Mouse (Mus musculus) intestine, embryonic 16.5 days (tissue): Measurements from ENCODE around the gene Ubox5. TPM values are rescaled to one million over a fixed set of nuclear protein-coding genes. Genes with fewer than 3 reads are reported as not detected.

Experiments used
- ATAC-seq: fragments of 200-750 bp; cut with Nextera tagmentation; 2 replicates; pipeline ENCODE4 v1.8.0; 2017; ENCODE audit warnings: moderate TSS enrichment, moderate library complexity
- H3K27ac ChIP-seq: fragments of 300-500 bp; sonication (generic); 2 replicates; pipeline ENCODE4 v1.5.1; 2014; ENCODE audit warnings: mild to moderate bottlenecking, low read length
- H3K27me3 ChIP-seq: fragments of 300-500 bp; sonication (generic); replicated peaks from 2 replicates; pipeline ENCODE4 v1.6.1; 2014; ENCODE audit warnings: low read length, control low read depth, mixed read lengths; ENCODE audit not compliant: control insufficient read depth, insufficient read depth
- H3K36me3 ChIP-seq: fragments of 300-500 bp; sonication (generic); 2 replicates; pipeline ENCODE4 v1.6.1; 2014; ENCODE audit warnings: low read length, control low read depth; ENCODE audit not compliant: control insufficient read depth, insufficient read depth
- H3K4me1 ChIP-seq: fragments of 300-500 bp; sonication (generic); 2 replicates; pipeline ENCODE4 v1.6.1; 2014; ENCODE audit warnings: low read length, control low read depth, mixed read lengths; ENCODE audit not compliant: control insufficient read depth, insufficient read depth
- H3K4me2 ChIP-seq: fragments of 300-500 bp; sonication (generic); 2 replicates; pipeline ENCODE4 v1.6.1; 2014; ENCODE audit warnings: low read depth, low read length, control low read depth
- H3K4me3 ChIP-seq: fragments of 300-500 bp; sonication (generic); 2 replicates; pipeline ENCODE4 v1.5.1; 2014; ENCODE audit warnings: mild to moderate bottlenecking, low read length
- H3K9ac ChIP-seq: fragments of 300-500 bp; sonication (generic); 2 replicates; pipeline ENCODE4 v1.6.1; 2014; ENCODE audit warnings: low read depth, low read length
- H3K9me3 ChIP-seq: fragments of 300-500 bp; sonication (generic); 2 replicates; pipeline ENCODE4 v1.6.1; 2016; ENCODE audit warnings: low read length, control low read depth; ENCODE audit not compliant: control insufficient read depth
- WGBS: fragments of 180-500 bp; shearing (Covaris S2); extraction: QIAGEN DNeasy Blood & Tissue Kit; methylation state at CpG from one replicate; pipeline ENCODE4 v1.1.7; 2014; 5-methylcytosine and 5-hydroxymethylcytosine counted together
- polyA plus RNA-seq: library from polyadenylated mRNA; unstranded; fragments of >200 nt; fragmentation: Nextera tagmentation; extraction: Ambion mirVana; gene quantifications from 2 replicates; pipeline ENCODE4 v1.2.1, GENCODE M21; 2015

Gene Ubox5
- polyA plus RNA-seq, 1 experiment from 2014 or later, result 12.0 TPM

DNA sequence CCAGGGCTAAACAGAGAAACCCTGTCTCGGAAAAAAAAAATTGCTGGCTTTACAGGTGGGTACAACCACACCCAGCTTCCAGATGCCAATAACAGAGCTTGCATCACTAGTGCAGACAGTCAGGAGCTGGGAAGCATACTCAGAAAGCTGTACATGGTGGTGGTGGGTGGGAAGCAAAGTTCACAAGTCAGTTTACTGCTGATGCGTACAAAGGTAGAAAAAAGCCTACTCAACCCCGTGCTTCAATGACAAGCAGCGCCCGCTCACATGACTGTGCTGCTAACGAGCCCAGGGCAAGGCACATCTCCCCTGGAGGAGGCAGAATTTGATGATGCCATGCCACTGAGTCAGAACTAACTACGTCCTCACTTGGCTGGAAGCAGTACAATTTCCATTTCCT lies 10.9 kb downstream of the Ubox5 start:
- 88% methylated on average over 7 of the region's 7 CpGs for WGBS
- H3K27ac ChIP-seq, result no peak overlapping the region
- peaks cover 20% of the 10 kb centered on the region for H3K36me3 ChIP-seq
- no peak overlapping the region for H3K4me2 ChIP-seq
- no peak overlapping the region for H3K9ac ChIP-seq
- H3K27me3 ChIP-seq, result no peaks in the 10 kb centered on the region
- H3K4me1 ChIP-seq, result no peaks in the 10 kb centered on the region
- H3K4me3 ChIP-seq, result no peak overlapping the region
- no peaks in the 10 kb centered on the region for H3K9me3 ChIP-seq
- no peak for ATAC-seq

DNA sequence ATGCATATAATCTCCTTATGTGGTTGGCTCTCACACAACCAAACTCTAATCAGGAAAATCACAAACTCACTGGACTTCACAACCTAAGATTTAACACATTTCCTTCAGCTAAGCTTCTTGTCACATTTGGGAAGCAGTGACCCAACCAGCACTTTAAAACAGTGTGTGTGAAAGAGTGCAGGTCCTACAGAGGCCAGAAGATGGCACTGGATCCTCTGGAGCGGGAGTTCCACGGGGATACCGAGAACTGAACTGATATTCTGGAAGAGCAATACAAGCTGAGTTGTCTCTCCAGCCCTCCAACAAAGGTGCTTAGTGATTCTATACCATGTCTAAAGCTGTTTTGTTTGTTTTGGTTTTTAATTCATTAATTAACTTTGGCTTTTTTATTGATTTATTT lies 16.7 kb downstream of the Ubox5 start:
- no peak overlapping the region for H3K9ac ChIP-seq
- H3K36me3 ChIP-seq, result peaks cover 17% of the 10 kb centered on the region
- H3K4me1 ChIP-seq, result no peaks in the 10 kb centered on the region
- no peak overlapping the region for H3K27ac ChIP-seq
- no peak overlapping the region for H3K4me2 ChIP-seq
- no peaks in the 10 kb centered on the region for H3K9me3 ChIP-seq
- H3K4me3 ChIP-seq, result no peak overlapping the region
- H3K27me3 ChIP-seq, result no peaks in the 10 kb centered on the region
- no peak for ATAC-seq
- WGBS, result 61% methylated on average over 3 of the region's 3 CpGs

DNA sequence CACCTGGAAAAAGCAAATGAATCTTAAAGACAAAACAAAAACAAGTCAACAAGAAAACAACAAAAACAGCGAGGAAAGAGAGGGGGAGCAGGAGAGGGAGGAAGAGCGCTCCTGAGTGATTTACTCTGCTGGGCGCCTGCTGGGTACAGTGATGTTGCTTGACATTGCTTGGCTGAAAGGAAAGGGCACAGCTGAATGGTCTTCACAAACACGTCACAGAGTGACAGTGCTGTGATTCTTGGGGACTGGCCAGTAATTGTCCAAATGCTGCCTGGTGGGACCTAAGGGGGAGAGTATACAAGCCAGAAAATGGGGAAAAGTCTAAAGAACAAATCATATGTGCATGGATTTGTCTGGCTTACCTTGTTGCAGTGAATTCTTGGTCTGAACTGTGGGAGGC lies 27.6 kb downstream of the Ubox5 start:
- Histone ChIP-seq H3K27ac (no peak overlapping the region), H3K4me1 (no peaks in the 10 kb centered on the region), H3K9me3 (no peaks in the 10 kb centered on the region), H3K4me3 (no peak overlapping the region), H3K9ac (no peak overlapping the region), H3K27me3 (no peaks in the 10 kb centered on the region), H3K36me3 (peaks cover 16% of the 10 kb centered on the region), H3K4me2 (no peak overlapping the region)
- ATAC-seq, result no peak
- WGBS, result 86% methylated on average over 4 of the region's 4 CpGs

GRCm38 (mm10) chr2:130598399-130598798 lies 31.4 kb downstream of the Ubox5 start:
- peaks cover 19% of the 10 kb centered on the region for H3K36me3 ChIP-seq

GRCm38 (mm10) chr2:130597601-130598010 lies 32.2 kb downstream of the Ubox5 start:
- 14% methylated on average over 1 of the region's 1 CpGs for WGBS
- Histone ChIP-seq H3K27ac (no peak overlapping the region), H3K27me3 (no peaks in the 10 kb centered on the region), H3K9me3 (no peaks in the 10 kb centered on the region), H3K4me2 (no peak overlapping the region), H3K9ac (no peak overlapping the region), H3K4me3 (no peak overlapping the region), H3K36me3 (peaks cover 16% of the 10 kb centered on the region; the same call in 1 of the 2 replicates), H3K4me1 (no peaks in the 10 kb centered on the region)
- no peak for ATAC-seq

More at GRCm38 (mm10) chr2:130598399-130598798, 31.4 kb downstream of the Ubox5 start:
- 79% methylated on average over 3 of the region's 3 CpGs for WGBS
- ATAC-seq, result no peak
- H3K27ac ChIP-seq, result no peak overlapping the region
- H3K27me3 ChIP-seq, result no peaks in the 10 kb centered on the region
- no peaks in the 10 kb centered on the region for H3K9me3 ChIP-seq
- no peak overlapping the region for H3K4me2 ChIP-seq
- no peak overlapping the region for H3K9ac ChIP-seq
- no peak overlapping the region for H3K4me3 ChIP-seq
- H3K4me1 ChIP-seq, result no peaks in the 10 kb centered on the region

GRCm38 (mm10) chr2:130595596-130595995 lies 34.2 kb downstream of the Ubox5 start:
- peaks cover 16% of the 10 kb centered on the region; the same call in 1 of the 2 replicates for H3K36me3 ChIP-seq
- 85% methylated on average over 1 of the region's 1 CpGs for WGBS

GRCm38 (mm10) chr2:130591016-130591415 lies 38.8 kb downstream of the Ubox5 start:
- WGBS, result 90% methylated on average over 2 of the region's 2 CpGs
- no peak overlapping the region for H3K4me3 ChIP-seq
- H3K27me3 ChIP-seq, result no peaks in the 10 kb centered on the region
- H3K9ac ChIP-seq, result no peak overlapping the region
- ATAC-seq, result no peak
- H3K4me1 ChIP-seq, result no peaks in the 10 kb centered on the region
- H3K4me2 ChIP-seq, result no peak overlapping the region
- no peaks in the 10 kb centered on the region for H3K36me3 ChIP-seq
- H3K9me3 ChIP-seq, result no peaks in the 10 kb centered on the region
- no peak overlapping the region for H3K27ac ChIP-seq

More at GRCm38 (mm10) chr2:130595596-130595995, 34.2 kb downstream of the Ubox5 start:
- H3K27ac ChIP-seq, result no peak overlapping the region
- no peak overlapping the region for H3K4me2 ChIP-seq
- H3K9ac ChIP-seq, result no peak overlapping the region
- H3K9me3 ChIP-seq, result no peaks in the 10 kb centered on the region
- no peaks in the 10 kb centered on the region for H3K27me3 ChIP-seq
- H3K4me1 ChIP-seq, result no peaks in the 10 kb centered on the region
- H3K4me3 ChIP-seq, result no peak overlapping the region
- ATAC-seq, result no peak

DNA sequence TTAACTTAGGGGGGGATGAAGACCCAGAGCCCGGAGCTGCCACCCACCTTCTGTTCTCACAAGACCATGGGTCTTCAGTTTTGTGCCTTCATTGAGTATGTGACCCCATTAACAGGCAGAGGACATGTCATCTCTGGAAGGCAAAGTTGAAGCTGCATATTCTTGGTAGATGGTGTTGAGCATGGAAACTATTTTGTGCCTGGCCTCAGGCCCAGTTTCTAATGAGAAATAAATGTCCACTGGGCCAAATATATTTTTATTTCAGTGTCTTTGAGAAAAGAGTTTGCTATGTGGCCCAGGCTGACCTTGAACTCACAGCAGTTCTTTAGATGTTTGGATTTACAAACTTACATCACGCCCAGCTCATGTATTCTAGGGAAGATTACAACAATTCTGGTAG lies 40.1 kb downstream of the Ubox5 start:
- no peaks in the 10 kb centered on the region for H3K27me3 ChIP-seq
- WGBS, result 93% methylated on average over 2 of the region's 2 CpGs
- no peak overlapping the region for H3K27ac ChIP-seq

GRCm38 (mm10) chr2:130589157-130589556 lies 40.7 kb downstream of the Ubox5 start:
- Histone ChIP-seq H3K9ac (no peak overlapping the region), H3K4me3 (no peak overlapping the region), H3K4me2 (no peak overlapping the region), H3K9me3 (no peaks in the 10 kb centered on the region), H3K4me1 (no peaks in the 10 kb centered on the region), H3K27ac (no peak overlapping the region), H3K36me3 (no peaks in the 10 kb centered on the region), H3K27me3 (no peaks in the 10 kb centered on the region)
- ATAC-seq, result no peak
- WGBS, result 67% methylated on average over 4 of the region's 4 CpGs

More for the DNA sequence above, 40.1 kb downstream of the Ubox5 start:
- no peak for ATAC-seq
- Histone ChIP-seq H3K9me3 (no peaks in the 10 kb centered on the region), H3K4me1 (no peaks in the 10 kb centered on the region), H3K4me3 (no peak overlapping the region), H3K9ac (no peak overlapping the region), H3K36me3 (no peaks in the 10 kb centered on the region), H3K4me2 (no peak overlapping the region)

DNA sequence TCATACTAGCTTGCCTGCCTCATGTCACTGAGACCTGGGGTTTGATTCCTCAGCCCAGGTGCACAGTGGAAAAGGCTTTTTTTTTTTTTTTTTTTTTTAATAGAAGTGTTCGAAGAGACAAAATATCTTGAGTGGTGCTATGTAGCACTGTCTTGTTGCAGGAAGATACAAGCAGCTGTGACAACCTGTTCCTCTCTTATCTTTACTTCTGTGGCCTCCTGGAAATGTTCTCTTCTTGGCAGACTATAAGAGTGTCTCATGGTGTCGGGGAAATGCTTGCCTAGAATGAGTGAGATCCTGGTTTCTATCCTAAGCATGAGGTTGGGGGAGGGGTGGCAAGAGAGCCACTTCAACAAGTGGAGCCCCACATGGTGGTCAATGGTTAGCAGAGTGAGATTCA lies 41.5 kb downstream of the Ubox5 start:
- ATAC-seq, result no peak
- Histone ChIP-seq H3K27me3 (no peaks in the 10 kb centered on the region), H3K4me1 (no peaks in the 10 kb centered on the region), H3K9ac (no peak overlapping the region), H3K4me2 (no peak overlapping the region), H3K9me3 (no peaks in the 10 kb centered on the region), H3K36me3 (no peaks in the 10 kb centered on the region), H3K4me3 (no peak overlapping the region), H3K27ac (no peak overlapping the region)
- 63% methylated on average over 2 of the region's 2 CpGs for WGBS
